Mouse (Mus musculus): ENCODE measurements around the gene Bap1. TPM values are rescaled to one million over a fixed set of nuclear protein-coding genes. Genes with fewer than 3 reads are reported as not detected.

Bap1 gene
- 93.3 and 94.1 TPM in 2 replicates for polyA plus RNA-seq (2014; fragmentation: Nextera tagmentation; extraction: Ambion mirVana)

- peak; percentile 99 for DNase-seq (ENCODE audit: low spot score)
- Histone ChIP-seq H3K4me3 (replicated peaks; ENCODE audit: low read length) (peak within 1 kb of the TSS; percentile 86), H3K4me1 (replicated peaks; ENCODE audit: control insufficient read depth, insufficient read depth, low read length) (peaks cover 10% of the 10 kb centered on the region), H3K36me3 (replicated peaks; ENCODE audit: control insufficient read depth, insufficient read depth) (peaks cover 36% of the 10 kb centered on the region), H3K9ac (peak within 1 kb of the TSS; percentile 94), H3K9me3 (ENCODE audit: control insufficient read depth, low read length) (no peaks in the 10 kb centered on the region), H3K4me2 (replicated peaks) (peak within 1 kb of the TSS; percentile 72), H3K27ac (peak within 1 kb of the TSS; percentile 95), H3K27me3 (ENCODE audit: control insufficient read depth, insufficient read depth, low read length) (no peaks in the 10 kb centered on the region)
- under 1% methylated on average over 75 of the region's 75 CpGs for WGBS
- ATAC-seq (ENCODE audit: low FRiP score), result peak; percentile 93
These were observed at the start of gene Bap1, which contains the start of gene Phf7 for GRCm38 (mm10) chr14:31251084-31251604. TSS of gene Bap1 (plus strand) at chr14:31251450. TSS of gene Phf7 (minus strand) at chr14:31251317.

- no peaks in the 10 kb centered on the region for H3K9me3 ChIP-seq (ENCODE audit: control insufficient read depth, low read length)
- no peaks in the 10 kb centered on the region for H3K27me3 ChIP-seq (ENCODE audit: control insufficient read depth, insufficient read depth, low read length)
- peak overlapping the region; percentile 98 for H3K4me2 ChIP-seq (replicated peaks)
- H3K36me3 ChIP-seq (replicated peaks; ENCODE audit: control insufficient read depth, insufficient read depth), result peaks cover 46% of the 10 kb centered on the region
- H3K27ac ChIP-seq, result peak overlapping the region; percentile 90
- ATAC-seq (ENCODE audit: low FRiP score), result no peak
- H3K9ac ChIP-seq, result peak overlapping the region; percentile 97
- peaks cover 20% of the 10 kb centered on the region for H3K4me1 ChIP-seq (replicated peaks; ENCODE audit: control insufficient read depth, insufficient read depth, low read length)
- H3K4me3 ChIP-seq (replicated peaks; ENCODE audit: low read length), result peak overlapping the region; percentile 91
- WGBS, result 74% methylated on average over 4 of the region's 4 CpGs
- DNase-seq (ENCODE audit: low spot score), result no peak
These were observed 46.4 kb upstream of the Bap1 start for GRCm38 (mm10) chr14:31204844-31205243.

GRCm38 (mm10) chr14:31205244-31205561, 46.0 kb upstream of the Bap1 start:
- DNase-seq (ENCODE audit: low spot score) (no peak), ATAC-seq (ENCODE audit: low FRiP score) (no peak)
- H3K9ac ChIP-seq, result peak overlapping the region; percentile 97
- WGBS, result 24% methylated on average over 7 of the region's 8 CpGs
- peaks cover 20% of the 10 kb centered on the region for H3K4me1 ChIP-seq (replicated peaks; ENCODE audit: control insufficient read depth, insufficient read depth, low read length)
- H3K36me3 ChIP-seq (replicated peaks; ENCODE audit: control insufficient read depth, insufficient read depth), result peaks cover 42% of the 10 kb centered on the region
- peak overlapping the region; percentile 98 for H3K4me2 ChIP-seq (replicated peaks)
- H3K27me3 ChIP-seq (ENCODE audit: control insufficient read depth, insufficient read depth, low read length), result no peaks in the 10 kb centered on the region
- peak overlapping the region; percentile 90 for H3K27ac ChIP-seq
- peak overlapping the region; percentile 91 for H3K4me3 ChIP-seq (replicated peaks; ENCODE audit: low read length)
- no peaks in the 10 kb centered on the region for H3K9me3 ChIP-seq (ENCODE audit: control insufficient read depth, low read length)

- no peaks in the 10 kb centered on the region for H3K27me3 ChIP-seq (ENCODE audit: control insufficient read depth, insufficient read depth, low read length)
- peaks cover 20% of the 10 kb centered on the region for H3K4me1 ChIP-seq (replicated peaks; ENCODE audit: control insufficient read depth, insufficient read depth, low read length)
- H3K27ac ChIP-seq, result peak overlapping the region; percentile 90
- peak overlapping the region; percentile 98 for H3K4me2 ChIP-seq (replicated peaks)
- peaks cover 36% of the 10 kb centered on the region for H3K36me3 ChIP-seq (replicated peaks; ENCODE audit: control insufficient read depth, insufficient read depth)
- DNase-seq (ENCODE audit: low spot score) (peak; percentile 47), ATAC-seq (ENCODE audit: low FRiP score) (peak; percentile 68)
- peak overlapping the region; percentile 97 for H3K9ac ChIP-seq
- H3K4me3 ChIP-seq (replicated peaks; ENCODE audit: low read length), result peak overlapping the region; percentile 91
- no peaks in the 10 kb centered on the region for H3K9me3 ChIP-seq (ENCODE audit: control insufficient read depth, low read length)
- WGBS, result under 1% methylated on average over 39 of the region's 39 CpGs
These were observed 45.4 kb upstream of the Bap1 start for GRCm38 (mm10) chr14:31205562-31206467.

GRCm38 (mm10) chr14:31206472-31206981, 44.7 kb upstream of the Bap1 start:
- Histone ChIP-seq H3K9ac (peak overlapping the region; percentile 97), H3K4me1 (replicated peaks; ENCODE audit: control insufficient read depth, insufficient read depth, low read length) (peaks cover 20% of the 10 kb centered on the region), H3K4me3 (replicated peaks; ENCODE audit: low read length) (peak overlapping the region; percentile 91), H3K9me3 (ENCODE audit: control insufficient read depth, low read length) (no peaks in the 10 kb centered on the region), H3K4me2 (replicated peaks) (peak overlapping the region; percentile 98), H3K36me3 (replicated peaks; ENCODE audit: control insufficient read depth, insufficient read depth) (peaks cover 29% of the 10 kb centered on the region), H3K27me3 (ENCODE audit: control insufficient read depth, insufficient read depth, low read length) (no peaks in the 10 kb centered on the region), H3K27ac (peak overlapping the region; percentile 90)
- peak; percentile 78 for ATAC-seq (ENCODE audit: low FRiP score)
- WGBS, result 1% methylated on average over 48 of the region's 48 CpGs
- DNase-seq (ENCODE audit: low spot score), result peak; percentile 93

- H3K4me2 ChIP-seq (replicated peaks), result peak overlapping the region; percentile 98
- H3K9ac ChIP-seq, result peak overlapping the region; percentile 97
- no peaks in the 10 kb centered on the region for H3K27me3 ChIP-seq (ENCODE audit: control insufficient read depth, insufficient read depth, low read length)
- peaks cover 22% of the 10 kb centered on the region for H3K36me3 ChIP-seq (replicated peaks; ENCODE audit: control insufficient read depth, insufficient read depth)
- peak overlapping the region; percentile 91 for H3K4me3 ChIP-seq (replicated peaks; ENCODE audit: low read length)
- peaks cover 20% of the 10 kb centered on the region for H3K4me1 ChIP-seq (replicated peaks; ENCODE audit: control insufficient read depth, insufficient read depth, low read length)
- peak overlapping the region; percentile 90 for H3K27ac ChIP-seq
- H3K9me3 ChIP-seq (ENCODE audit: control insufficient read depth, low read length), result no peaks in the 10 kb centered on the region
- ATAC-seq (ENCODE audit: low FRiP score) (peak; percentile 25), DNase-seq (ENCODE audit: low spot score) (no peak)
- 80% methylated on average over 13 of the region's 13 CpGs for WGBS
These were observed 44.0 kb upstream of the Bap1 start for GRCm38 (mm10) chr14:31207070-31207830.

GRCm38 (mm10) chr14:31208084-31208483, 43.2 kb upstream of the Bap1 start, which contains the start of gene Tnnc1:
TSS of gene Tnnc1 (plus strand) at chr14:31208312.
- Histone ChIP-seq H3K4me2 (replicated peaks) (peak within 1 kb of the TSS; percentile 98), H3K36me3 (replicated peaks; ENCODE audit: control insufficient read depth, insufficient read depth) (peaks cover 13% of the 10 kb centered on the region), H3K4me1 (replicated peaks; ENCODE audit: control insufficient read depth, insufficient read depth, low read length) (peaks cover 20% of the 10 kb centered on the region), H3K27ac (peak within 1 kb of the TSS; percentile 90; the same call in 1 of the 2 replicates), H3K9me3 (ENCODE audit: control insufficient read depth, low read length) (no peaks in the 10 kb centered on the region), H3K4me3 (replicated peaks; ENCODE audit: low read length) (peak within 1 kb of the TSS; percentile 91), H3K9ac (peak within 1 kb of the TSS; percentile 97), H3K27me3 (ENCODE audit: control insufficient read depth, insufficient read depth, low read length) (no peaks in the 10 kb centered on the region)
- DNase-seq (ENCODE audit: low spot score) (no peak), ATAC-seq (ENCODE audit: low FRiP score) (no peak)
- WGBS, result 66% methylated on average over 2 of the region's 2 CpGs

- no peaks in the 10 kb centered on the region for H3K27me3 ChIP-seq (ENCODE audit: control insufficient read depth, insufficient read depth, low read length)
- ATAC-seq (ENCODE audit: low FRiP score) (no peak), DNase-seq (ENCODE audit: low spot score) (no peak)
- H3K4me2 ChIP-seq (replicated peaks), result no peak overlapping the region
- H3K36me3 ChIP-seq (replicated peaks; ENCODE audit: control insufficient read depth, insufficient read depth), result peaks cover 3% of the 10 kb centered on the region
- no peak overlapping the region for H3K27ac ChIP-seq
- no peak overlapping the region for H3K4me3 ChIP-seq (replicated peaks; ENCODE audit: low read length)
- H3K9ac ChIP-seq, result no peak overlapping the region
- H3K4me1 ChIP-seq (replicated peaks; ENCODE audit: control insufficient read depth, insufficient read depth, low read length), result peaks cover 16% of the 10 kb centered on the region
- no peaks in the 10 kb centered on the region for H3K9me3 ChIP-seq (ENCODE audit: control insufficient read depth, low read length)
- 82% methylated on average over 4 of the region's 4 CpGs for WGBS
These were observed 42.1 kb upstream of the Bap1 start for GRCm38 (mm10) chr14:31209133-31209557.
